Mouse (Mus musculus): ENCODE results near the gene Chst11. TPM values are rescaled to one million over a fixed set of nuclear protein-coding genes. Genes with fewer than 3 reads are reported as not detected.

Gene Chst11
- total and polyA plus RNA-seq, 2 experiments from 2014 or later: 0.57 to 6.6 TPM

GRCm38 (mm10) chr10:83139276-83139675, 154.0 kb downstream of the Chst11 start:
- H3K36me3 ChIP-seq (replicated peaks; ENCODE audit: control insufficient read depth, insufficient read depth, low read length): no peaks in the 10 kb centered on the region
- H3K27ac ChIP-seq (ENCODE audit: low read depth): no peak overlapping the region
- H3K9ac ChIP-seq (replicated peaks; ENCODE audit: low read depth, low read length): no peak overlapping the region
- 88% methylated on average over 7 of the region's 7 CpGs for WGBS
- DNase-seq (ENCODE audit: low spot score) (no peak), ATAC-seq (ENCODE audit: insufficient read depth, low read depth) (no peak)
- H3K4me1 ChIP-seq (ENCODE audit: control insufficient read depth, insufficient read depth): 0 out of 2 replicates have a peak, but pooled peaks cover 4% of the 10 kb centered on the region
- TF ChIP-seq CTCF (IDR thresholded peaks at IDR 0.05; ENCODE audit: low read depth) (no peak), EP300 (IDR thresholded peaks at IDR 0.05; ENCODE audit: low read depth) (no peak)
- H3K27me3 ChIP-seq (ENCODE audit: control insufficient read depth, insufficient read depth, low read length): no peaks in the 10 kb centered on the region
- no peak overlapping the region for H3K4me2 ChIP-seq (ENCODE audit: low read depth, low read length)
- no peaks in the 10 kb centered on the region for H3K9me3 ChIP-seq (replicated peaks; ENCODE audit: control insufficient read depth, low read length)
- H3K4me3 ChIP-seq (ENCODE audit: low read depth, low read length): no peak overlapping the region

- 64% methylated on average over 16 of the region's 16 CpGs for WGBS
- DNase-seq (ENCODE audit: low spot score) (no peak), ATAC-seq (ENCODE audit: insufficient read depth, low read depth) (peak; percentile 64; the same call in 1 of the 2 replicates)
Observed at GRCm38 (mm10) chr10:83140258-83140936, 155.1 kb downstream of the Chst11 start.

GRCm38 (mm10) chr10:83141434-83141833, 156.1 kb downstream of the Chst11 start:
- DNase-seq (ENCODE audit: low spot score) (no peak), ATAC-seq (ENCODE audit: insufficient read depth, low read depth) (no peak)
- Histone ChIP-seq H3K4me1 (ENCODE audit: control insufficient read depth, insufficient read depth) (0 out of 2 replicates have a peak, but pooled peaks cover 4% of the 10 kb centered on the region), H3K4me2 (ENCODE audit: low read depth, low read length) (no peak overlapping the region), H3K27me3 (ENCODE audit: control insufficient read depth, insufficient read depth, low read length) (no peaks in the 10 kb centered on the region), H3K27ac (ENCODE audit: low read depth) (no peak overlapping the region), H3K9ac (replicated peaks; ENCODE audit: low read depth, low read length) (no peak overlapping the region), H3K9me3 (replicated peaks; ENCODE audit: control insufficient read depth, low read length) (no peaks in the 10 kb centered on the region), H3K4me3 (ENCODE audit: low read depth, low read length) (no peak overlapping the region), H3K36me3 (replicated peaks; ENCODE audit: control insufficient read depth, insufficient read depth, low read length) (no peaks in the 10 kb centered on the region)
- TF ChIP-seq CTCF (IDR thresholded peaks at IDR 0.05; ENCODE audit: low read depth) (no peak), EP300 (IDR thresholded peaks at IDR 0.05; ENCODE audit: low read depth) (no peak)
- WGBS: 85% methylated on average over 5 of the region's 5 CpGs

More at GRCm38 (mm10) chr10:83140258-83140936, 155.1 kb downstream of the Chst11 start:
- H3K27me3 ChIP-seq (ENCODE audit: control insufficient read depth, insufficient read depth, low read length): no peaks in the 10 kb centered on the region
- no peaks in the 10 kb centered on the region for H3K9me3 ChIP-seq (replicated peaks; ENCODE audit: control insufficient read depth, low read length)
- no peak overlapping the region for H3K4me2 ChIP-seq (ENCODE audit: low read depth, low read length)
- no peaks in the 10 kb centered on the region for H3K36me3 ChIP-seq (replicated peaks; ENCODE audit: control insufficient read depth, insufficient read depth, low read length)
- no peak overlapping the region for H3K4me3 ChIP-seq (ENCODE audit: low read depth, low read length)
- H3K4me1 ChIP-seq (ENCODE audit: control insufficient read depth, insufficient read depth): 0 out of 2 replicates have a peak, but pooled peaks cover 4% of the 10 kb centered on the region
- H3K9ac ChIP-seq (replicated peaks; ENCODE audit: low read depth, low read length): no peak overlapping the region
- no peak overlapping the region for H3K27ac ChIP-seq (ENCODE audit: low read depth)
- TF ChIP-seq EP300 (IDR thresholded peaks at IDR 0.05; ENCODE audit: low read depth): no peak
- TF ChIP-seq CTCF (IDR thresholded peaks at IDR 0.05; ENCODE audit: low read depth): no peak

- WGBS: 80% methylated on average over 10 of the region's 10 CpGs
- no peaks in the 10 kb centered on the region for H3K27me3 ChIP-seq (ENCODE audit: control insufficient read depth, insufficient read depth, low read length)
- DNase-seq (ENCODE audit: low spot score): no peak
- H3K36me3 ChIP-seq (replicated peaks; ENCODE audit: control insufficient read depth, insufficient read depth, low read length): no peaks in the 10 kb centered on the region
- H3K9me3 ChIP-seq (replicated peaks; ENCODE audit: control insufficient read depth, low read length): no peaks in the 10 kb centered on the region
- no peak overlapping the region for H3K9ac ChIP-seq (replicated peaks; ENCODE audit: low read depth, low read length)
- H3K27ac ChIP-seq (ENCODE audit: low read depth): no peak overlapping the region
- no peak overlapping the region for H3K4me2 ChIP-seq (ENCODE audit: low read depth, low read length)
- no peak for ATAC-seq (ENCODE audit: insufficient read depth, low read depth)
- no peak overlapping the region for H3K4me3 ChIP-seq (ENCODE audit: low read depth, low read length)
- H3K4me1 ChIP-seq (ENCODE audit: control insufficient read depth, insufficient read depth): 0 out of 2 replicates have a peak, but pooled peaks cover 4% of the 10 kb centered on the region
- TF ChIP-seq CTCF (IDR thresholded peaks at IDR 0.05; ENCODE audit: low read depth) (no peak), EP300 (IDR thresholded peaks at IDR 0.05; ENCODE audit: low read depth) (no peak)
Observed at GRCm38 (mm10) chr10:83143049-83143448, 157.8 kb downstream of the Chst11 start.

- Histone ChIP-seq H3K27me3 (ENCODE audit: control insufficient read depth, insufficient read depth, low read length) (no peaks in the 10 kb centered on the region), H3K4me1 (ENCODE audit: control insufficient read depth, insufficient read depth) (peaks cover 3% of the 10 kb centered on the region; the same call in 1 of the 2 replicates), H3K9me3 (replicated peaks; ENCODE audit: control insufficient read depth, low read length) (no peaks in the 10 kb centered on the region), H3K27ac (ENCODE audit: low read depth) (no peak overlapping the region), H3K4me2 (ENCODE audit: low read depth, low read length) (no peak overlapping the region), H3K36me3 (replicated peaks; ENCODE audit: control insufficient read depth, insufficient read depth, low read length) (no peaks in the 10 kb centered on the region), H3K4me3 (ENCODE audit: low read depth, low read length) (no peak overlapping the region), H3K9ac (replicated peaks; ENCODE audit: low read depth, low read length) (no peak overlapping the region)
- ATAC-seq (ENCODE audit: insufficient read depth, low read depth): no peak
- no peak for DNase-seq (ENCODE audit: low spot score)
- TF ChIP-seq CTCF (IDR thresholded peaks at IDR 0.05; ENCODE audit: low read depth): no peak
- no peak for TF ChIP-seq EP300 (IDR thresholded peaks at IDR 0.05; ENCODE audit: low read depth)
- WGBS: 88% methylated on average over 14 of the region's 14 CpGs
Observed at GRCm38 (mm10) chr10:83145836-83146235, 160.5 kb downstream of the Chst11 start.
